Mouse (Mus musculus) urinary bladder, postnatal 25 days (tissue): ENCODE results near the gene Slamf8.

Source experiments
- DNase-seq: peaks from one replicate; pipeline ENCODE4 v3.0.0; 2022; ENCODE audit warnings: low spot score

Slamf8 gene

GRCm38 (mm10) chr1:172593956-172594355 lies 3.6 kb upstream of the Slamf8 start:
- DNase-seq: no peak

DNA sequence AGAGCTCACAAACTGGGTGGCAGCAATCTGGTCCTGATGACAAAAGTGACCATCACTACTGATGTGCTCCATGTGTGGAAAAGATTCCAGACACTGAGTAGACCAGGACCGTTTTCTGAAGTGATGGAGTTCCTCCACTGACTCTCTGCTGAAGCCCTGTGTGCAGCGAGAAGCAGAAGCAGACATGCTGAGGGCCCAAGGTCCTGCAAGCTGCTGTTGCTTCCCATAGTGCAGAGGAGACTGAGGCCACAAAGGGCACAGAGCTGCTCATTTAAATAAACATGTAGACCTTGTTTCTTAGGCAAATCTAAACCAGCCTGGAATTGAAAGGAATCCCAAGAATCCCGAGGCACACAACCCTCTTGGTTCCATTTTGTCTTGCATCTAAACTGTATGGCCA lies 3.0 kb upstream of the Slamf8 start:
- no peak for DNase-seq

DNA sequence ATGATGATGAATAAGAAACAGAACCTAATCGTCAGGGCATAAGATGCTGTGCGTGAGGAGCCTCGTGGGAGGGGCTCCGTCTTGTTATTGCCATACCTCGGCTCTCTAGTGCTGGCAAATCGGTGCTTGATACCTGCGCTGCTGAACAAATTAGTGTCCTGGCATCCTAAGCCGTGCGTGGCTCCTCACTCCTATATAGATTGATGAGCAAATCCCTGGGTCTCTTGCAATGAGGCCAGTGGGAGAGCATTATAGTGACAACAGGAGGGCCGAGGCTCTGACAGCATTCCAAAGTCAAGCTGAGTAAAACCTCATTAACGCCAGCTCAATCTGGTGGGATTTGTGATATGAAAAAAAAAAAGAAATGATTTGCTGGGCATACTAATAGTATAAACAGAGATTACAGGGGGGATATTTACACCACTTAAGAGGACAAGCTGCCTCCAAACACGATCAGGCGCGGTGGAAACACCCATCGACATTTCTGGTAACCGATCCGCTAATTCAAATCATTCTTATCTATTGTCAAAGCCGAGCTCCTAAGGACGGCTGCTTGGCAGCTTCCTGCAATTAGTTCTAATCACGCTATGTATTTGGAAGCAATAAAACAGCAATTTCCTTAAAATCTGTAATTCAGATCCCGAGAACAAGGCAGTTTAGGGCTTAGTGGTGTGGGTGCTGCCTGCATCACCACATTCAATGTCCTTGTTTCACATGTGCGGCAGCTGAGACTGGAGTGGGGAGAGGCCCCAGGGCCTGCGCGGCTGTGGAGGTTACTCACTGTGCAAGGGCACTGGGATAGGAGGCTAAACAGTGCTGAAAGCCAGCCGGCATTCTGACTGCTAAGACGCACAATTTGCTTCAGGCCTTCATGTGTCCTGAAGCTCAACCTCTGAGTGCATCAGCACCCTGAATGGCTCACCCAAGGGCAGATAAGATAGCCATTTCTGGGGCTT lies 4.5 kb downstream of the Slamf8 start:
- no peak for DNase-seq

DNA sequence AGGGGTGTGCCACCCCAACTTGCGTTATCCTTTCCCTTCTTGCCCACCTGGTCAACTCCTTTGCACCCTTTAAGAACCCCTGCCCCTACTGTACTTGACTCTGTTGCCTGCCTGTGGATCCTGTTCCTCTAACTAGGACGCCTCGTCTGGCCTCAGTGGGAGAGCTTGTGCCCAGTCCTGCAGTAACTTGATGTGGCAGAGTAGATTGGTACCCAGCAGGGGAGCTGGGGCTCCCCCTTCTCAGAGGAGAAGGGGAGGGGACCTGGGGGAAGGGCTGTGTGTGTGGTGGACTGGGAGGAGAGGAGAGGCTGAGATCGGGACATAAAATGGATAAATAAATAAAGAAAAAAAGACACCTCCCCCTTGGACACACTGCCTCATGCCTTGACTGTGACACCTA lies 5.3 kb downstream of the Slamf8 start:
- DNase-seq: no peak

- no peak for DNase-seq
These were observed 6.1 kb downstream of the Slamf8 start for GRCm38 (mm10) chr1:172584271-172584670.

DNA sequence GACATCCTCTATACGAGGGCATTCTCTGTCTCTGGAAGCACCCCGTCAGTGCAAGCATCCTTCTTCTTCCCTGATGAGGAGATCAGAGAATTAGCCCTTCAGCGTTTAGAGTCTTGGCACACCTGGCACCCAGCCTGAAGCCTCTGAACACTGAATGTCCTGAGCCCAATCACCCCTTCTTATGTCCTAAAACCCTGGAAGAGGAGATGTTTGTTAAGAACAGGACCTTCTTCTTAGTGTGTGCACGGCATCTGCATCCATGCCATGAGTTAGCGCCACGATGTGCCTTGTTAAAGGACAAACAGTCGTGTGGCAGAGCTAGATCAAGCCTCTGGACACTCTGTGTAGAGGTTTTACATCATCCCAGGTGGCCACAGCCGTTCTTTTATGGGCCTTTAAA lies 7.9 kb downstream of the Slamf8 start:
- no peak for DNase-seq

DNA sequence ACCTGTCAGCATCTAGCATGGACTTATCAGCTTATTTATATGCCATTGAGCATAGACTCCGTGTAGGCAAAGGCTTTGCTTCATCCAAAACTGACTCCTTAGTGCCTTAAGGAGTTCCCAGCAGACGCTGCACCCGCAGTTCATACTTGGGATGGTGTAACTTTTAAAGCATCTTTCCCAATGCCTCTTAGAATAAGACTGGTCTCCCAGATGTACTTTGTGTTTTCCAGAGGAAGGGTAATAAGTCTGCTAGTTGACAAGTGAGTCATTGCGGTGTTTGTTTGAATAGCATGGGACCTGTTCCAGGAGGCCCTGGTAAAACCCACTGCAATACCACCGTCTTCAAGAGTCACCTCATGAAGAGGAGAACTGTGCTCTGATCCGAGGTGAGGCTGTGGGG lies 10.3 kb downstream of the Slamf8 start:
- DNase-seq: no peak

DNA sequence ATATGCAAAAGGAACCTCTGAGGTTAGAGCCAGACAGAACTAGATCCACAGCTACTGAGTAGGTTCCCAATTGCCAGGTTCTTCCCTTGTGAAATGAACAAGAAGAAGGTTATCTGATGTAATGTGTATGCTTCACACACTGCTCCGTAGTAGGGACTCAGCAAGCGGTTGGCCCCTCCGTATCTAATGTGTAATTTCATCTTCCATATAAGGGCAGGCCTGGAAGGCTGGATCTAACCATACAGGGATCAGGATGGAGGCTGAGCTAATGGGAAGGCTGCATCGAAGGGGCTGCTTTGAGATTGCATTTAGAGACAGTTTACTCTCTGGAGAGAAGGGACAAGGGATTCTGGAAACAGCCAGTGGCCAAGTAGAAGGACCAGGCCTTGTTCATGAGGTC lies 22.6 kb downstream of the Slamf8 start:
- no peak for DNase-seq

DNA sequence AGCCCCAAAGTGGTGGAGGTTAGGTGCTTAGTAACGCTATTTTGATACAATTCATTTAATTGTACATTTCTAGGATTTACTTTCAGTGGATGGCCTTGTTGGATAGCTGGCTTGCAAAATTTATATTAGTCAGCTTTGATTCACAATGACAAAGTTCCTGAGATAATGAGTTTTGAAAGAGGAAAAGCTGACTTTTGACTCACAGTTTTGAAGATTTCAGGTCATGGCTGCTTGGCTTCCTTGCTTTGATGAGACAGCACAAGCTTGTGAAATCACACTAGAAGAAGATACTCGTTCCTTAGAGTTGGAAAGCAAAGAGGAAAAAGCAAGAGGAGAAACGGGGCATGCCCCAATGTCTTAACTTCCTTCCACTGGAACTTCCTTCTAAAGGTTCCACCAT lies 24.2 kb downstream of the Slamf8 start:
- DNase-seq: no peak

GRCm38 (mm10) chr1:172563465-172563828 lies 26.9 kb downstream of the Slamf8 start:
- no peak for DNase-seq

DNA sequence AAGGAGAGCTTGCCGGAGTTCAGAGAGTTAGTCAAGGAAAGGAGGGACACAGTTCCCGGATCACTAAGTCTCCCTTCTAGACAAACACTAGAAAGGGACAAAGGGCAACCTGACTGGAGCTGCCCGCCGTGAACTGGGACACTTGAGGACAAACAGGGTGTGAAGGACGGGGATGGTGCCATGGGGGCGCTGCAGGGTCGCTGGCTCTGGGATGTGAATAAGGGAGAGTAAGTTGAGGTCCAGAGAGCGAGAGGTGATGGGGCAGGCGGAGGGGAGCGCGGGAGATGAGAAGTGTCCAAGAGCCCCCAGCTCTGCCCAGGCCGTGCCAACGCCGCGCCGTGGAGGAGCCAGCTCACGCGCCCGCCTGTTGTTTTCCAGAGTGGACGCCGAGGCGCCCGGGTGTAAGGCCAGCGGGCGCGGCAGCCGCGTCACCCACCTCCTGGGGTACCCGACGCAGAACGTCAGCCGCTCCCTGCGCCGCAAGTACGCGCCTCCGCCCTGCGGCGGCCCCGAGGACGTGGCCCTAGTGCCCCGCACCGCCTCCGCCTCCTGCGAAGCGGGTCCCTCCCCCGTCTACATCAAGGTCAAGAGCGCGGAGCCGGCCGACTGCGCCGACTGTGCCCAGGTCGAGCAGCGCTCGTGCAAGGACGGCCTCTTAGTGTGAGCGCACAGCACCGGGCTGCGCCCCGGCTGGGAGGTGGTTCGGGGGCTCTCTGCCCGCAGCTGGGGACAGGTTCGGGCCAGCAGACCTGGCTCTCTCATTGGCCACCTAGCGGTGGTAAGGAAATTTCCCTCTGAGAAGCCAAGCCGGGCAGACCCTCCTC lies 27.5 kb downstream of the Slamf8 start:
- peak; percentile 67 for DNase-seq

DNA sequence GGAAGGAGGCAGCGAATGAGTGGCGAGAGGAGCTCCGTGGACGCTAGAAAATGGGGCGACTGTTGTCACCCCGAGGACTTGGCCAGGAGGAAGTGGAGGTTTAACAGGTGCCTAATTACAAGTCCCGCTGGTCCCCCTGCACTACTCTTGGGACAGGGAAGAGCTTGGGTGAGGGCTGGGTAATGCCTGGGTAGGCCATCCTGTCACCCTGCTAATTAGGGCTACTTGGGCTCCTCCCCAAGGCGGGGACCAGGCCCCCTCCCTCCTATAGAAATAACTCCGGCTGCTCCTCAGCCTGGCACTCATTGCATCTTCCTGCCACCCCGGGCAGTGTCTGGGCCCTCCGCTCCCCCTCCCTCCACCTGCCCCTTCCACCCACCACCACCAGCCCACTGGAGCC lies 34.7 kb downstream of the Slamf8 start, which contains the start of gene Vsig8:
Vsig8 (plus strand) TSS at position 301 of the 400 bp plus-strand sequence.
- no peak for DNase-seq

GRCm38 (mm10) chr1:172552623-172553022 lies 37.7 kb downstream of the Slamf8 start:
- DNase-seq: no peak

DNA sequence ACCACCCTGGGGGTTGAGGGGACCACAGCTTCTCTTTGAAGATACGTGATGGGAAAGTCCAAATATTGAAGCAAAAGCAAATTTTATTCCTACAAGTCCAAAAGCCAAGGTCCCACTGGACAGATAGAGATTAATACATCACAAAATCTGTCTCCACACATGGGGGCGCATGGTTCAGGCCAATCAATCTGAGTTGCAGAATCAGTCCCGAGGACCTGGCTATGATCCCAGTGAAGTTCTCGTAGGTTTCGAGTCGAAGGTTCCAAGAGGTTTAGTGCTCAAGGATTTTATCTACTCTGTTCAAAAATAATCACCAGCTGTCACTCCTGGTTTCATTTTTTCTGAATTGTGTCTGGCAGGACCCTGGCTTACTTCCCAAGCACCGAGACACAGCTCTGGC lies 39.4 kb downstream of the Slamf8 start:
- DNase-seq: no peak

- no peak for DNase-seq
These were observed 39.8 kb downstream of the Slamf8 start for GRCm38 (mm10) chr1:172550551-172550951.

- no peak for DNase-seq
These were observed 40.7 kb downstream of the Slamf8 start for GRCm38 (mm10) chr1:172549717-172550116.

DNA sequence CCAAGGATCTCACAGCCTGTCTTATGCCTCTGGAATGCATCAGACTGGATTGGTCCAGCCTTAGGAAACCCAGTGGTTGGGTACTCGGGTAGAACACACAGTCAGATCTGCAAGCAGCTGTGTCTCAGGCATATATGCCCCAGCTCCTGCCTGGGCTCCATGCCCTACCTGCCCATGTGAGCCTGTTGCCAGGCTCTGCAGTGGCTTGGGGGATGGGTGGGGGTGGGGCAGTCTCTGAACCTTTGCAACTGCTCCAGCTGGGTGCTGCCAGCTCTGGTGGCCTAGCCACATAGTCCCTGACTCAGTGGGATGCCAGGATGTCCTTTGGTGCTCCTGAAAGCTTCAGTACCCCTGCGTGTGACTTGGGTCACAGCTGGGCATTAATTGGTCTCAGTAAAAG lies 41.1 kb downstream of the Slamf8 start:
- DNase-seq: no peak

GRCm38 (mm10) chr1:172548501-172548900 lies 41.9 kb downstream of the Slamf8 start:
- no peak for DNase-seq

DNA sequence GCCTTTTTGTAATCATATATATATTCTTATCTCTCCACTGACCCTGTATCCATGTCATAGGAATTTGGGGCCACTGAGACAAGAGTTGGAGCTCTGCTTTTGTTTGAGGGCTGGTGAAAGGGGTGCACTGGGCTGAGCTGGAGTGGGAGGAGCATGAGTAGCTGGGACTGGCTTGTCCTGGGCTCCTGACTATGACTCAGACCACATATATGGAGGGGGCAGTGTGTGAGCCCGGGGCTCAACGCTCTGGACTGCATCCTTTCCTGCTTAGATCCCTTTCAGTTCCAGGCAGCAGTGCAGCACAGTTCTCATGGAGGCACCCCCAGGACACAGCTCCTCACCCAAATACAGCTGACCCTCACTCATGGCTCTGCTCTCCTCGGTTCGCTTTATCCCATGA lies 44.3 kb downstream of the Slamf8 start:
- DNase-seq: no peak

DNA sequence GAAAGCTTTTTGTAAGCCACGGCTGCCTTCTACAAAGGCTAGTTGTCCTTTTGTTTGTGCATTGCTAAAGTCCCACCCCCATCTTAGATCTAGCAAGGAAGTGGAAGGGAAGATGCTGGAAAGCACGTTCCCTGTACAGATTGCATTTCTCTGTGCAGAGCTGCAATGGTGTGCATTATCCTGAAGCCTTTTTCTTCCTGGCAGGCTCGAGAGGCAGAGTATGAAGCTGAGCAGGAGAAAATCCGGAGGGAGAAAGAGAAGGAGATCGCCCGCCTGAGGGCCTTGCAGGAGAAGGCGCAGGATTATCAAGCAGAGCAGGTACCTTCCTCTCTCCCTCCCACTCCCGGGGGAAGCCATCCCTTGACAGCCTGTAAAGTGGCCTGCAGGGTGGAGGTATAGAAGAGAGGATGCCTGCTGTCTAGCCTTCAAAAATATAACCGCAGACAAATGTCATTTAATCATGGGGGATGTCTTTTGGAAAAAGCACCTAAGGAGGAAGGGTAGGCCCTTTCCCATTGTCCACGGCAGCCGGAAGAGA lies 50.0 kb downstream of the Slamf8 start:
- no peak for DNase-seq

GRCm38 (mm10) chr1:172539827-172540226 lies 50.5 kb downstream of the Slamf8 start:
- no peak for DNase-seq

GRCm38 (mm10) chr1:172535116-172535515 lies 55.3 kb downstream of the Slamf8 start:
- DNase-seq: no peak

- DNase-seq: no peak
These were observed 57.8 kb downstream of the Slamf8 start for GRCm38 (mm10) chr1:172532551-172532950.
